Mouse (Mus musculus) erythroblast, embryonic 14.5 days (primary cell): ENCODE measurements around the gene Itfg1.

ENCODE experiments used
- GATA1 ChIP-seq: IDR thresholded peaks from 2 replicates; pipeline ENCODE4 v1.6.1; 2012; ENCODE audit warnings: low read length, inconsistent platforms, mixed read lengths
- TAL1 ChIP-seq: IDR thresholded peaks from 3 replicates; pipeline ENCODE4 v1.6.1; 2012; ENCODE audit warnings: low read length, inconsistent platforms, mixed read lengths

DNA sequence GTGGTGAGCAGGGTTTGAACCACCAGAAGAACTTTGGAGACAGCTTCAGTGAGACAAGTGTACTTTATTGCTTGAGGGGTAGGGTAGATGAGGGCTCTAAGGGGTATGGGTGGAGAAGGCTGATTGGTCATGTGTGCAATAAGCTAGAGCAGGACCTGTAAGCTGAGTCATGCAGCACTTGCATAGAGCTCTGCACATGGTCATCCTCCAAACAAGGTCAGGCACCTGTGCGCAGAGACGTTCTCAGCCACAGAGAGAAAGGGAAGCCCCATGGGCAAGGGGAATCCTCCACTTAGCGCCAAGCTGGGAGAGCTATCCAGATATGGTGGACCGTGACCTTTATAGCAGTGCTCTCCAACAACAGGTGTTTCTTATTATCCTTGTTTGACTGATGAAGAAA, 124.0 kb downstream of the Itfg1 start:
- TF ChIP-seq GATA1, result no peak
- TF ChIP-seq TAL1, result no peak
